Mouse (Mus musculus): ENCODE data around the gene Prdm1. TPM values are rescaled to one million over a fixed set of nuclear protein-coding genes. Genes with fewer than 3 reads are reported as not detected.

The Prdm1 gene
- polyA plus RNA-seq, 1 experiment from 2014 or later: 1.2 TPM

DNA sequence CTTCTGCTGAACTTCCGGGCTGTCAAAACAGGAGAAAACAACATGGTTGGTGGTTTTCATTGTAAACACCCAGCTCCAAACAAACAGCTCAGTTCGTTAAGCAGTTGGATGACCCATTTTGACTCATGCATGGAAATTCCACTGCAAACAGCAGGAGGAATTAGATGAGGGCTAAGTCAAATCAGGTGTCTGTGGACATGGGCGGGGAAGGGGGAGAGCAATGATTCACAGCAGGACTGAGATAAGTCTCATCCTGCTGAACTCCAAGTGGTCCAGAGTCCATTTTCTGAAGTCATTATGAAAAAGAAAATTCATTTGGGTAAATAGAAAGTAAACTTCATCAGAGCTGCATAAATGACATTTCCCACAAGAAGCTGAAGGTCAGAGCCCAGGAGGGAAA, 108.1 kb downstream of the Prdm1 start:
- no peaks in the 10 kb centered on the region for H3K4me1 ChIP-seq (replicated peaks)
- no peak for DNase-seq (ENCODE audit: low spot score)
- WGBS: 80% methylated on average over 3 of the region's 3 CpGs
- H3K27me3 ChIP-seq (ENCODE audit: insufficient read depth, poor library complexity, severe bottlenecking): peaks cover 14% of the 10 kb centered on the region; the same call in 1 of the 2 replicates
- no peak overlapping the region for H3K4me3 ChIP-seq
- H3K27ac ChIP-seq: no peak overlapping the region
- H3K9me3 ChIP-seq: no peaks in the 10 kb centered on the region
- H3K36me3 ChIP-seq: no peaks in the 10 kb centered on the region

DNA sequence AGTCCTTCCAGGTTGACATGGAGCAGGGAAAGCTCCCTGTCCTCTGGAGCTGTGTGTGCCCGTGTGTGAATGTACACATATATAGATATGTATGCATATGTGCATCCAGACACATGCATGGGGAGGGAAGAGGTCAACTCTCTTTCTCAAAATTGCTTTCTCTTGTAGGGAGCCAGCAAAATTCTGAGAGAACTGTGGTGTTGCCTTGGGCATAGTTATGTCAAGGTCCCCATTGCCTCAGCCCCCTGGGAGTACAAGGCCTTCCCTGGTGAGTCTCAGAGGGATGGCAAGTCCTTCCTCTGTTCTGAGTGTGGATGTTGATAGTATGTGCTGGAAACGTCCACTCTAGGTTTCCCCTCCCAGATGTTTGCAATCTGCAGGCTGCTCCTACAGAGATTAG, 109.4 kb downstream of the Prdm1 start:
- Histone ChIP-seq H3K4me1 (replicated peaks) (no peaks in the 10 kb centered on the region), H3K27ac (no peak overlapping the region), H3K4me3 (no peak overlapping the region), H3K27me3 (ENCODE audit: insufficient read depth, poor library complexity, severe bottlenecking) (peaks cover 8% of the 10 kb centered on the region; the same call in 1 of the 2 replicates), H3K36me3 (no peaks in the 10 kb centered on the region), H3K9me3 (no peaks in the 10 kb centered on the region)
- DNase-seq (ENCODE audit: low spot score): no peak
- 81% methylated on average over 2 of the region's 2 CpGs for WGBS

DNA sequence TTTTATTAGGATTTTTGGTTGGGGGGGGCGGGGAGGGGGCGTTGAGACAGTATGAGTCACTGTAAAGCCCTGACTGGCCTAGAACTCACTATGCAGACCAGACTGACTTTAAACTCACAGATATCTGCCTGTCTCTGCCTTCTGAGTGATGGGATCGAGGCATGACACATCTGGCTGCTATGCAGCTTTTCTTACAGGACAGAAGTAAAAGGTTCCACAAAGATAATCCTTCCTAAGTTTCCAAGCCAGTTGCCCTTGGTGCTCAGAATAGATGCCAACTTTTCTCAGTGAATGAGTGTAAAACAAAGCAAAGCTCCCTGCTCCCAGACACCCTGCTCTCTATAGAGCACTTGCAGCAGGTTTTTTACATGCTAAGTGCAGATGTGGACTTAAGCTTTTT, 112.7 kb downstream of the Prdm1 start:
- no peak overlapping the region for H3K27ac ChIP-seq
- no peaks in the 10 kb centered on the region for H3K9me3 ChIP-seq
- no peak for DNase-seq (ENCODE audit: low spot score)
- WGBS: 82% methylated on average over 3 of the region's 3 CpGs
- H3K4me3 ChIP-seq: no peak overlapping the region
- no peaks in the 10 kb centered on the region; the same call in 1 of the 2 replicates for H3K27me3 ChIP-seq (ENCODE audit: insufficient read depth, poor library complexity, severe bottlenecking)
- H3K36me3 ChIP-seq: no peaks in the 10 kb centered on the region
- H3K4me1 ChIP-seq (replicated peaks): no peaks in the 10 kb centered on the region

DNA sequence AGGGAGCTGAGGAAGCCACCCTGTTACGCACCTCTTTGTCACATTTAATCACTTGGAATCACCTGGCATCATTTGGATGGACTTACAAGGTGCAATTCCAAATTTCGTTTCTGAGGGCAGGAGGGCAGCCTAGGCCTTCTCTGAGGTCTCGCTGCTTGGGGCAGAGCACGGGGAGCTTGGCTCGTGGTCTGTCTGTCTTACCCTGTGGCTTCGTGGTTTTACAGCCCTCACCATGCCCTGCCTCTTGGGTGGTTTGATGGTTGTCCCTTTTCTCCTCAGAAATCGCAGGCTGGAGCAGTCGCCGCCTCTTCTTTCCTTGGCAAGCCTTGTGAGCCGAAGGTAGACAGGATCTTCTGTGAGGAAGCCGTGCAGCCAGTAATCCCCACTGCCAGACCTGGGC, 118.3 kb downstream of the Prdm1 start:
- WGBS: 84% methylated on average over 11 of the region's 11 CpGs
- H3K4me1 ChIP-seq (replicated peaks): no peaks in the 10 kb centered on the region; the same call in 1 of the 2 replicates
- H3K36me3 ChIP-seq: no peaks in the 10 kb centered on the region
- H3K9me3 ChIP-seq: no peaks in the 10 kb centered on the region
- no peaks in the 10 kb centered on the region for H3K27me3 ChIP-seq (ENCODE audit: insufficient read depth, poor library complexity, severe bottlenecking)
- no peak for DNase-seq (ENCODE audit: low spot score)
- H3K4me3 ChIP-seq: no peak overlapping the region
- no peak overlapping the region for H3K27ac ChIP-seq

DNA sequence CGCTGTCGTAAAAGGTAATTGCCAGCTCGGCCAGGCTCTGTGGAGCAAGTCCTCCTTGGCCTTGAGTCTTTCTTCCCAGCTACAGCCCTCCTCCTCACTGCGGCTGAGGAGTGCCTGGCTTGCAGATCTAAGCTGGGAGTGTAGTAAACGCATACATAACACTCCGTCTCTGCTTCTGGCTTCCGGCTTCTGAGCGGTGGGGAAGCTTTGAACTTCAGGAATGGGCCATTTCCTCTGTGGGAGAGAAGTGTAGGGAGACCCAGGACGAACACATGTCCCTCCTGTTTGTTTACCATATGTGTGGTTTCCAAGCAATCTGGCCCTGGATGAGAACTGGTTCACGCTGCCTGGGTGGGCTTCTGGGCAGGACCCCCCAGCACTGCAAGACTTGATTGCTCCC, 119.2 kb downstream of the Prdm1 start:
- no peak for DNase-seq (ENCODE audit: low spot score)
- WGBS: 76% methylated on average over 10 of the region's 10 CpGs
- H3K36me3 ChIP-seq: no peaks in the 10 kb centered on the region

DNA sequence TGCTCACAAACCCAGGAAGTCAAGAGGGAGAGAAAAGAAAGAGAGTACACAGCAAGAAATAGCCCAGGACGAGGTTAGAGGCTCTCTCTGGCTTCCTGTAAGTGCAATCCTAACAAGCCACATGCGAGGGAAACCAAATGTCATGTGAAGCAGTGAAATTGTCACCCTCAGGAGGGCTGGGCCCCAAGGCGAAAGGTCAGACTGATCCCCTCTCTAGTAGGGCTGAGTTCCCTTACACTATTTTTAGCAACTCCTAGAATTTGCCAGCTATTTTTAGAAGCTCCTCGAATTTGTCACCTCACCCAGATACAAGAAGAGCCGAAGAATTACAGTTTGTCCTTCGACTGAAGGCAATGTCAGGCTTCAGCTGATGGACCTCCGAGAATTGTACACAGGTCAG, 124.9 kb downstream of the Prdm1 start:
- H3K4me3 ChIP-seq: no peak overlapping the region
- no peak overlapping the region for H3K27ac ChIP-seq
- H3K36me3 ChIP-seq: no peaks in the 10 kb centered on the region
- 74% methylated on average over 7 of the region's 7 CpGs for WGBS
- H3K27me3 ChIP-seq (ENCODE audit: insufficient read depth, poor library complexity, severe bottlenecking): no peaks in the 10 kb centered on the region
- H3K4me1 ChIP-seq (replicated peaks): no peaks in the 10 kb centered on the region
- no peak for DNase-seq (ENCODE audit: low spot score)
- H3K9me3 ChIP-seq: no peaks in the 10 kb centered on the region

More for the DNA sequence above, 119.2 kb downstream of the Prdm1 start:
- Histone ChIP-seq H3K27me3 (ENCODE audit: insufficient read depth, poor library complexity, severe bottlenecking) (no peaks in the 10 kb centered on the region), H3K4me1 (replicated peaks) (no peaks in the 10 kb centered on the region; the same call in 1 of the 2 replicates), H3K9me3 (no peaks in the 10 kb centered on the region), H3K4me3 (no peak overlapping the region), H3K27ac (no peak overlapping the region)

DNA sequence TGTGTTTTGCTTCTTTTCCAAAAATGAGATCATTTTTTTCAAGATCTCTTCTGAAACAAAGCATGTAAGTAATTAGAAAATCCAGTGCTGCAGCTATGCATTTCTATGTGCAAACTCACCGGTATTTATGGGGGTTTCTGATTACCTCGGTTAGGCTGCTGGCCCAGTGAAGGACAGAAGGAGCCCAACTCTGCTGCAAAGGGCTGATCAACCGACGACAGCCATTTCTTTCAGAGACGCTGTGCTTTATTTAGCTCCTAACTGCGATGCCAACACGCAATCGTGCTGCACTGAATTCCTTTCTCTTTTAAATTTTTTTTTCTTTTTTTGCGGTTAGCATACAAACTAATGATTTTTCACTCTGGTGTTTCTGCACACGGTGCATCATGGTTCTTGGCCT, 126.7 kb downstream of the Prdm1 start:
- H3K4me1 ChIP-seq (replicated peaks): no peaks in the 10 kb centered on the region
- H3K4me3 ChIP-seq: no peak overlapping the region
- DNase-seq (ENCODE audit: low spot score): no peak
- H3K27me3 ChIP-seq (ENCODE audit: insufficient read depth, poor library complexity, severe bottlenecking): no peaks in the 10 kb centered on the region
- H3K27ac ChIP-seq: no peak overlapping the region
- WGBS: 89% methylated on average over 10 of the region's 10 CpGs
- no peaks in the 10 kb centered on the region for H3K36me3 ChIP-seq
- H3K9me3 ChIP-seq: no peaks in the 10 kb centered on the region

DNA sequence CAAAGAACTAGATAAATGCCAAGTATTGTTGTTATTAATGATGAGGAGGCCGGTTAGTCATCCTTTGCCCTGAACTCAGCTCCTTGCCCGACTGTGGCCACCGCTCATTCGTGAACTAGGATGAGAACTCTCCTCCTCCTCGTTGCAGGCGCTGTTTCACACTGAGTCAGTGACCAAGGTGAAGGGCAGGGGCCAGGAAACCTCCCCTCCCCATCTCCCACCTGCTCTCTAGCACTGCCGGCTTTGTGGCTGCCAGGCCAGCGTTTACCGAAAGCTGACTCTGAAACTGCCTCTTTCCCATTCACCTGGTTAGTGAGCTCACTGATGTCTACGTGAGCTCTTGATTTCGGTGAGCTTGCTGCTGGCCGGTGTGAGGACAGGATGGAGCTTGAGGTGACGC, 127.7 kb downstream of the Prdm1 start:
- no peaks in the 10 kb centered on the region for H3K36me3 ChIP-seq
- no peaks in the 10 kb centered on the region for H3K4me1 ChIP-seq (replicated peaks)
- no peak for DNase-seq (ENCODE audit: low spot score)
- H3K4me3 ChIP-seq: no peak overlapping the region
- no peaks in the 10 kb centered on the region for H3K27me3 ChIP-seq (ENCODE audit: insufficient read depth, poor library complexity, severe bottlenecking)
- H3K27ac ChIP-seq: no peak overlapping the region
- 68% methylated on average over 13 of the region's 13 CpGs for WGBS
- no peaks in the 10 kb centered on the region for H3K9me3 ChIP-seq

DNA sequence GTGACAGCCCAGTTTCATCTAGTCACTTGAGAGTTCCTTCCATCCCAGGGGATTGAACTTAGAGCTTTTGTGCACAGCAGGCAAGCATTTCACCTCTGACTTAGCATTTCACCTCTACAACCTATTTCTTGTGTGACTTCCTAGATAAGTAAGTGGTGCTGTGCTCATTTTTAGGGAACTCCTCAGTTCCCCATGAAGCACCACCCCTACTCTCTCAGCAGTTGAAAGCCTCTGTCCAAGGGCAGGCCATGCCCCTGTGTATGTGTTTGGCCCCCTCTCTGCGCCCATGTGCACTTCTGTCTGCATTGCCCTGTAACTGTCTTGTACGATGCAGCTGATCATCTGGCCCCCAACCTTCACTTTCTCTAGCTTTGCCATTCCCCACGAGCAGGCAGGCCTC, 128.2 kb downstream of the Prdm1 start:
- no peaks in the 10 kb centered on the region for H3K9me3 ChIP-seq
- no peak overlapping the region for H3K27ac ChIP-seq
- H3K27me3 ChIP-seq (ENCODE audit: insufficient read depth, poor library complexity, severe bottlenecking): no peaks in the 10 kb centered on the region
- 61% methylated on average over 3 of the region's 3 CpGs for WGBS
- no peak overlapping the region for H3K4me3 ChIP-seq
- H3K4me1 ChIP-seq (replicated peaks): no peaks in the 10 kb centered on the region
- no peak for DNase-seq (ENCODE audit: low spot score)
- no peaks in the 10 kb centered on the region for H3K36me3 ChIP-seq

DNA sequence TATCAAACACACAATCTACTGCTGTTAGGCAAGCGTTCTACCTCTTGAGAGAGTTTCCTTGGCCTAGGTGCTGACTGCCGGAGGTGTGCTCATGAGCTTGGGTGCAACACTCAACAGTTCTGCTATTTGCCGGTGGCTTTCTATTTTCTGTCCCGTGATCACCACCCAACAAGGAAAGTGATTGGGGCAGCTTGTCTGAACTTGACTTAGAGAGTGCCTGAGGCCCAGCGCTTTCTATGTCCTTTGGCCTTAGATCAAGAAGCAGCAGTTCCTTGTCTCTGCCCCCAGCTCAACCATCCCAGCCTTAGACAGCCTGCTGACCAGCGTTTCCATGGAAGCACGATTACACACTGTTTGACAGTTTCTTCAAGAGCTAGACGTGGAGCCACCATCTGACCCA, 135.4 kb downstream of the Prdm1 start:
- whole genome bisulfite sequencing: 84% methylated on average over 8 of the region's 8 CpGs
- H3K4me1 ChIP-seq (replicated peaks): 0 out of 2 replicates have a peak, but pooled peaks cover 4% of the 10 kb centered on the region
- H3K9me3 ChIP-seq: no peaks in the 10 kb centered on the region

DNA sequence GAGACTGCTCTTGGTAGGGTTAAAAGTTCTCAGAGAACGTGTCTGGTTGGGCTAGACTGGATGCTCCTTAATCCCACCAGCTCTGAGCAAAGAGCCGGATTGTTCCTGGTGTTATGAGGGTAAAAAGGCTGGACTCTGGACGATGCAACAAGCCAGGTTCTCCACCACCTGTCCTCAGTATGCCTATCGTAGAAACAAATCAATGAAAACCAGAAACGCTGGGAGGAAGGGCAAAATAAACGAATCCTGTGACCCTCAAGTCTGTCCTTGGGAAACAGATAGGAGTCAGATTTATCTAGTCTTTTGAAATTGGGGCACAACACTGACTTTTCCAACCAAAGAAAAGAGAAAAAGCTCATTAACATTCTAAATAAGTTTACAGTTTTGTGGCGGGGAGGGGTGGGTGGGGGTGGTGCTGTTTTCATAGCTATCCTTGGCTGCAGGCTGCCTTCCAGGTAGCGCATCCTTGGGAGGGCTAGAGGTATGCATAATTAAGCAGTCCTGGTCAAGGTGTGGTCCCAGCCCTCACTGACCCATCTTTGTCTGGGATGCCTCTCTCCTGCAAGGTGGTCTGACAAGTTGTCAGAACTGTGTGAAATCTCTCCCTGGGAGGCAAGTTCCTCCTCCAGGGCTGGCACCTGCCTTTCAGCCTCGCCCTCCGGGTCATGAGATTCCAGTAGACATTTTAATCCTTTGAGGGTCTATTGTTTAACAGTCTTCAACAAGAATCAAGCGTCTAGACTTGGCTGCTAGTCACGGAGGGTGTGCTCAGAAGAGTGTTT, 136.6 kb downstream of the Prdm1 start:
- Histone ChIP-seq H3K36me3 (no peaks in the 10 kb centered on the region), H3K9me3 (no peaks in the 10 kb centered on the region), H3K27me3 (ENCODE audit: insufficient read depth, poor library complexity, severe bottlenecking) (no peaks in the 10 kb centered on the region), H3K4me3 (no peak overlapping the region), H3K27ac (no peak overlapping the region), H3K4me1 (replicated peaks) (0 out of 2 replicates have a peak, but pooled peaks cover 4% of the 10 kb centered on the region)
- no peak for DNase-seq (ENCODE audit: low spot score)
- 47% methylated on average over 12 of the region's 12 CpGs for WGBS

More for the DNA sequence above, 135.4 kb downstream of the Prdm1 start:
- Histone ChIP-seq H3K36me3 (no peaks in the 10 kb centered on the region), H3K27ac (no peak overlapping the region), H3K27me3 (ENCODE audit: insufficient read depth, poor library complexity, severe bottlenecking) (no peaks in the 10 kb centered on the region), H3K4me3 (no peak overlapping the region)
- DNase-seq (ENCODE audit: low spot score): no peak

DNA sequence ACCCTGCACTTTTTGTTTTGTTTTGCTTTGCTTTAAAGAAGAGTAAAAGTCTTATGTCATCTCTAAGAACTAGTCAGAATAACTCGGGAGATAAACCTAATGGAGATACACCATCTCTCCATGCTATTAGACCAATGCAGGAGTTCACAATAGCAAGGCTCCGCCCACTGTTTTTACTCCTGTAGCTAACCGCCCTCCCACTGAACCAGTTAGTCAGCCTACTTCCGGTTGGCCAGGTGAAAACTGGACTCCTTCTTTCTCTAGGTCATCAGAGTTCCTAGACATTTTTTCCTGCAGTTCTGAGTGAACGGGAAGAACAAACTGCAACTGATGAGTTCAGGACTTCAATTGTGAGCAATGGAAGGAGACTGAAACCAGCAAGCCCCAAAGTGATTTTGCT, 138.0 kb downstream of the Prdm1 start:
- H3K27ac ChIP-seq: no peak overlapping the region
- H3K36me3 ChIP-seq: no peaks in the 10 kb centered on the region
- no peaks in the 10 kb centered on the region for H3K27me3 ChIP-seq (ENCODE audit: insufficient read depth, poor library complexity, severe bottlenecking)
- no peak for DNase-seq (ENCODE audit: low spot score)
- H3K4me1 ChIP-seq (replicated peaks): 0 out of 2 replicates have a peak, but pooled peaks cover 4% of the 10 kb centered on the region
- H3K4me3 ChIP-seq: no peak overlapping the region
- no peaks in the 10 kb centered on the region for H3K9me3 ChIP-seq
- WGBS: 81% methylated on average over 5 of the region's 5 CpGs

DNA sequence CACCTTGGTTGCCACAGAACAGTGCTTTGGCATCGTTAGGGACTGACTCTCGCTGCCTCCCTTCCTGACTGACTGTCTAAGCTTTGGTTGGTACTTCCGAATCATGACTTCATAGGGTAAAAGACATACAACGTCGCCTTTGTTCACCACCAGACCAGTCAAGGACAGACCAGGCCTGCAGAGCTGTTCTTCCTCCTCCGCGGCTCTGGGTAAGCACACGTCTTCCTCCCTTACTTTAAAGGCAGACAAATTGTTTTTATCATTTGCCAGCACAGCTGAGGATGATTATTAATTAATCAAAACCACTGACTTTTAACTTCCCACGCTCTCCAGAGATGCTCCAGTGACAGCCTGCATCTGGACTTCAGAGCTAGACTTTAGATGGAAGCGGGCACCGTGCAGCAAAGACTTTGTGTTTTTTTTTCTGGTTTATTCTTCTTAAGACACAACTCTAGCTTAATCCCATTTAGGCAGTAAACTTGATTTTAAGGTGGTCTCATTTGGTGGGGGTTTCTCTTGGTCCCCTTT, 139.5 kb downstream of the Prdm1 start:
- no peak for DNase-seq (ENCODE audit: low spot score)
- Histone ChIP-seq H3K27me3 (ENCODE audit: insufficient read depth, poor library complexity, severe bottlenecking) (no peaks in the 10 kb centered on the region), H3K4me3 (no peak overlapping the region), H3K27ac (no peak overlapping the region), H3K36me3 (no peaks in the 10 kb centered on the region), H3K9me3 (no peaks in the 10 kb centered on the region), H3K4me1 (replicated peaks) (0 out of 2 replicates have a peak, but pooled peaks cover 4% of the 10 kb centered on the region)
- WGBS: 89% methylated on average over 11 of the region's 11 CpGs

Measured in hindbrain, embryonic 10.5 days (tissue).